Mouse (Mus musculus): Measurements from ENCODE around the gene A1bg.

- TF ChIP-seq CTCF (conservative IDR thresholded peaks at IDR 0.05 in 1 of 2, IDR thresholded peaks at IDR 0.05 in 1 of 2; ENCODE audit: low read depth in 2 of 2, low read length in 2 of 2) (no peak), EP300 (IDR thresholded peaks at IDR 0.05; ENCODE audit: low read length) (no peak), ZMIZ1 (IDR thresholded peaks at IDR 0.05; ENCODE audit: low read depth, low read length) (no peak), ZNF384 (IDR thresholded peaks at IDR 0.05; ENCODE audit: low read depth, low read length) (no peak), USF2 (conservative IDR thresholded peaks at IDR 0.05; ENCODE audit: low read depth, low read length) (no peak), POLR2A (IDR thresholded peaks at IDR 0.05; ENCODE audit: low read depth, low read length) (no peak), GABPA (IDR thresholded peaks at IDR 0.05; ENCODE audit: insufficient replicate concordance, low read depth, low read length) (no peak), USF1 (IDR thresholded peaks at IDR 0.05; ENCODE audit: low read depth, low read length) (no peak), SMC3 (IDR thresholded peaks at IDR 0.05; ENCODE audit: low read depth, low read length) (no peak), NRF1 (IDR thresholded peaks at IDR 0.05; ENCODE audit: low read depth, low read length) (no peak), BHLHE40 (IDR thresholded peaks at IDR 0.05; ENCODE audit: low read depth, low read length) (no peak), MAX (IDR thresholded peaks at IDR 0.05; ENCODE audit: low read length) (no peak), JUND (conservative IDR thresholded peaks at IDR 0.05; ENCODE audit: low read depth, low read length) (no peak)
These were observed 68.7 kb downstream of the A1bg start for GRCm38 (mm10) chr15:60854151-60854550.
